Mouse (Mus musculus): ENCODE data around the gene Trim44. TPM values are rescaled to one million over a fixed set of nuclear protein-coding genes. Genes with fewer than 3 reads are reported as not detected.

Gene Trim44
- polyA plus RNA-seq, 1 experiment from 2014 or later: 16.2 TPM

DNA sequence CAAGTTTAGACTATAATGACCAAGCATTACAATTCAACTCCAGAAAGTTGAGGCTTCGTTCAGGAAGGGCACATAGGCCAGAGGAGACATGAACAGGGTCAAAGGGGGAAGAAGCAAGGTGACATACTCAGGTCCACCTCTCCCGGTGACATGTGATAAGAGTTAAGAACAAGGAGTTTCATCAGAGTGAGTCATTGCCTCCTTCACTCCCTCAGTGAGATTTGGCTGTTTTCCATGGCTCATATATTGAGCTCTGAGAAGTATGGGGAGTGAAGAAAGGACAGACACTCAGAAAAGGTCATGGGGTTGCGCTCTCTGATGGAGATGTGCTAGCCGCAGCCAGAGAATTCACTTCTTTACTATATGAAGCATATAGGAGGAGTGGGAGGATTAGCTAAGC, 3.0 kb upstream of the Trim44 start:
- Histone ChIP-seq H3K4me2 (ENCODE audit: low read depth, low read length) (no peak overlapping the region), H3K27me3 (ENCODE audit: control insufficient read depth, insufficient read depth, low read length) (no peaks in the 10 kb centered on the region), H3K9me3 (replicated peaks; ENCODE audit: control insufficient read depth, low read length) (no peaks in the 10 kb centered on the region), H3K27ac (ENCODE audit: low read length) (no peak overlapping the region), H3K4me1 (ENCODE audit: control insufficient read depth, insufficient read depth, low read length) (peaks cover 15% of the 10 kb centered on the region), H3K9ac (ENCODE audit: low read length) (no peak overlapping the region), H3K36me3 (ENCODE audit: control insufficient read depth, insufficient read depth, low read length) (no peaks in the 10 kb centered on the region), H3K4me3 (replicated peaks; ENCODE audit: low read length) (no peak overlapping the region)
- WGBS: 64% methylated on average over 4 of the region's 4 CpGs
- ATAC-seq (ENCODE audit: insufficient read depth, low FRiP score): no peak

DNA sequence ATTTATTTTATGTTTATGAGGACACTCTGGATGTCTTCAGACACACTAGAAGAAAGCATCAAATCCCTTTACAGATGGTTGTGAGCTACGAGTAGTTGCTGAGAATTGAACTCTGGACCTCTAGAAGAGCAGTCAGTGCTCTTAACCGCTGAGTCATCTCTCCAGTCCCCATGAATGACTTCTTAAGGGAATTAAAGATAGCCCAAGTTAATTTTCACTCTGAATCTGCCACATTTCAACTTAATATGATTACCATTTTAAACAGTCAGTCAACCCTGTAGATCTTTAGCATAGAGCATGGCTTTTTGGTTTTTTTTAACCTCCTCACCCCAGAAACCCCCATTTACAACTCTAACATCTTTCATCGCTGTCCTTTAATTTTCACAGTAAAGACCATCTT, 2.1 kb upstream of the Trim44 start:
- Histone ChIP-seq H3K9ac (ENCODE audit: low read length) (no peak overlapping the region), H3K36me3 (ENCODE audit: control insufficient read depth, insufficient read depth, low read length) (no peaks in the 10 kb centered on the region), H3K4me2 (ENCODE audit: low read depth, low read length) (no peak overlapping the region), H3K4me3 (replicated peaks; ENCODE audit: low read length) (no peak overlapping the region), H3K27ac (ENCODE audit: low read length) (no peak overlapping the region), H3K4me1 (ENCODE audit: control insufficient read depth, insufficient read depth, low read length) (peaks cover 15% of the 10 kb centered on the region), H3K27me3 (ENCODE audit: control insufficient read depth, insufficient read depth, low read length) (no peaks in the 10 kb centered on the region), H3K9me3 (replicated peaks; ENCODE audit: control insufficient read depth, low read length) (no peaks in the 10 kb centered on the region)
- no peak for ATAC-seq (ENCODE audit: insufficient read depth, low FRiP score)
- WGBS: 80% methylated on average over 3 of the region's 3 CpGs

DNA sequence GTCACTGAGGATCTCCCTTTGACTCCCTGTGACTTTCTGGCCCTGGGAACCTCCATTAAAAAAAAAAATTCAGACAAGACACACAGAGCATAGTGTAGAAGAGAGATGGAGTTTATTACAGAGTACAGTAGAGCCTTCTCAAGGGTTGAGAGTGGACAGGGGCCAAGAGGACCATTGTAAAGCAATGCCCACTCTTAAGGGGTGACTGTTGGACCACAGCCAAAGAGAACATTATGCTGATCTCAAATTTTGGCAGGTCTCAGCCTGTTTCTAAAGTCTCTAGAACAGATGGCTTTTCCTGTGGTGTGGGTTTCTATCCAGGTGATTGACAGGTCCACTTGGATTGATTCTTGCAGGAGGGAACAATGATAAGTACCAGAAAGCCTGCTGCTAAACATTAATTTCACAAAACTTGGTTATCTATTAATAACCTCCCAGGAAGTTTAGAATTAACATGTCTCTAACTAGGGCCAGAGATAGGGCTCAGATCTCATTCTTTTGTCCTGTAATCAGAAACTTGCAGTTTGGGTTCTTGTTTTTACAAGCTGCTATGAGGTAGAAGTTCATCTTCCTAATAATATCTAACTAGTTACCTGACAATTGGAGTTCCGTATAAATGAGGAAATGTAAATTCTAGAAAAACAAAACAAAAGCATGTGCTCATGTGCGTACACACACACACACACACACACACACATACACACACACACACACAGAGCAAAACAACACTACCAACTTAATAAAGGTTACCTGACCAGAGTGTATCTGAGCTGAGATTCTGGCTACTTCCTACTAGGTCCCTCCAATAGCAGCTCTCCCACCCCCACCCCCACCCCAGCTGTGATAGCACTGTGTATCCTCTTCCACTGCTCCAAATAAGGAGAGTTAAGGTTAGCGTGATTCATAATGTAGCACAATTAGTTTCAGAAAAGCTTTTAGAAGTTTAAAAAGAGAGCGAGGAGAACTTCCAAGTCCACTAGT, 1.0 kb downstream of the Trim44 start:
- 51% methylated on average over 4 of the region's 4 CpGs for WGBS
- peak overlapping the region; percentile 47 for H3K4me2 ChIP-seq (ENCODE audit: low read depth, low read length)
- peak overlapping the region; percentile 26 for H3K4me3 ChIP-seq (replicated peaks; ENCODE audit: low read length)
- 0 out of 2 replicates have a peak overlapping the region, but pooled peaks have one; percentile 6 for H3K27ac ChIP-seq (ENCODE audit: low read length)
- no peaks in the 10 kb centered on the region for H3K27me3 ChIP-seq (ENCODE audit: control insufficient read depth, insufficient read depth, low read length)
- H3K4me1 ChIP-seq (ENCODE audit: control insufficient read depth, insufficient read depth, low read length): peaks cover 15% of the 10 kb centered on the region
- H3K9me3 ChIP-seq (replicated peaks; ENCODE audit: control insufficient read depth, low read length): no peaks in the 10 kb centered on the region
- H3K36me3 ChIP-seq (ENCODE audit: control insufficient read depth, insufficient read depth, low read length): no peaks in the 10 kb centered on the region
- H3K9ac ChIP-seq (ENCODE audit: low read length): no peak overlapping the region; the same call in 1 of the 2 replicates
- no peak for ATAC-seq (ENCODE audit: insufficient read depth, low FRiP score)

DNA sequence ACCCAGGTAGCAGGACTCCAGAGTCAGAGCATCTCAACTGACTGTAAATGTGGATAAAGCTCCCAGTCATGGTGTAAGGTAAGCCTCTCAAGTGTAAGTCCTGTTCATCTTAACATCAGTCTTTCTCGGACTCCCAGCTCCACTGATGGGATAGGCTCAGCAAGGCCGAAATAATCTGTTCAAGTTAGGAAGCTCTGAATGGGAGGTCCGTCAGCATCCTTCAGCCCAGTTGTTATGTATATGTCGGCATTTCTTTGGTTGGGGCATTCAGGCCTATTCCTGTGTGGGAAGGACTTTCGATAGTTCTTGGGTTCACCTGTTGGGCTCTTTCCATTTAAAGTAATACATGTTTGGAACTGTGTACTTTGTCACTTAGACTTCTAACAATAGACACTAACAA, 3.6 kb downstream of the Trim44 start:
- no peak for ATAC-seq (ENCODE audit: insufficient read depth, low FRiP score)
- peaks cover 31% of the 10 kb centered on the region for H3K4me1 ChIP-seq (ENCODE audit: control insufficient read depth, insufficient read depth, low read length)
- H3K4me3 ChIP-seq (replicated peaks; ENCODE audit: low read length): no peak overlapping the region
- no peaks in the 10 kb centered on the region for H3K9me3 ChIP-seq (replicated peaks; ENCODE audit: control insufficient read depth, low read length)
- H3K27ac ChIP-seq (ENCODE audit: low read length): no peak overlapping the region
- WGBS: 87% methylated on average over 5 of the region's 5 CpGs
- H3K4me2 ChIP-seq (ENCODE audit: low read depth, low read length): no peak overlapping the region
- H3K27me3 ChIP-seq (ENCODE audit: control insufficient read depth, insufficient read depth, low read length): no peaks in the 10 kb centered on the region
- no peaks in the 10 kb centered on the region for H3K36me3 ChIP-seq (ENCODE audit: control insufficient read depth, insufficient read depth, low read length)
- no peak overlapping the region for H3K9ac ChIP-seq (ENCODE audit: low read length)

DNA sequence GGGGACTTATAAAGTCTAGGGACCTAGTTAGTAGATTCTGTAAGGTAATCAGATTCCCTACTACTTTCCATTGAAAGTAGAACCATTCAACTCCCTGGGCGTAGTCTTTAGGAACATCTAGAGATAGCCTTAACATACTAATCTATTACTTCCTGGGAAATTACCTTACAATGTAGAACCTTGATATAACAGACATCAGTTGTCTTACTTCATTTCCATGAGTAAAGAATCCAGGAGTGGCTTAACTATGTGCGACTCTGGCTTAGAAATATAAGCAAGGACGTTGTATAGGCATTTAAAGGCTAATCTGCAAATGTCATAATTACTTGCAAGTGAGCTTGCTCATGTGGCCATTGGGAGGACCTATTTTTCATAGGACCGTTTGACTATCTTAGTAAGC, 4.3 kb downstream of the Trim44 start:
- Histone ChIP-seq H3K4me3 (replicated peaks; ENCODE audit: low read length) (no peak overlapping the region), H3K4me1 (ENCODE audit: control insufficient read depth, insufficient read depth, low read length) (peaks cover 31% of the 10 kb centered on the region), H3K9me3 (replicated peaks; ENCODE audit: control insufficient read depth, low read length) (no peaks in the 10 kb centered on the region), H3K27me3 (ENCODE audit: control insufficient read depth, insufficient read depth, low read length) (no peaks in the 10 kb centered on the region), H3K9ac (ENCODE audit: low read length) (no peak overlapping the region), H3K27ac (ENCODE audit: low read length) (no peak overlapping the region), H3K36me3 (ENCODE audit: control insufficient read depth, insufficient read depth, low read length) (no peaks in the 10 kb centered on the region), H3K4me2 (ENCODE audit: low read depth, low read length) (no peak overlapping the region)
- 81% methylated on average over 4 of the region's 4 CpGs for WGBS
- no peak for ATAC-seq (ENCODE audit: insufficient read depth, low FRiP score)

DNA sequence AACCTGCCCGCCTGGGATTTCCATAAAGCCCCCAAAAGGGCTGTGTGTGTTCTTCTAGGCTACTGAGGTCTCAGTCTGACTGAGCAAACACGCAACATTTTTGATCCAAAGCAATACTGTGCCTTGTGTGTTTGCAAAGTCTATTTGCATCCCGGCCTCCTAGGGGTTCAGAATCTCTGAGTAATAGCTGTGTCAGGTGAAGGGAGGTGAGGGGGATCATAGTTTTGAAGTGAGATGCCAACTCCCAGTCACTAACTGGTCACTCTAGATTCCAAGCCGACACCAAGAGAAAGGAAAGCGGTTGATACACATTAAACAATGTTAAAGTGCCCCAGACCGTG, 6.3 kb downstream of the Trim44 start:
- H3K4me2 ChIP-seq (ENCODE audit: low read depth, low read length): peak overlapping the region; percentile 87
- H3K9me3 ChIP-seq (replicated peaks; ENCODE audit: control insufficient read depth, low read length): no peaks in the 10 kb centered on the region
- H3K4me3 ChIP-seq (replicated peaks; ENCODE audit: low read length): peak overlapping the region; percentile 68
- H3K27me3 ChIP-seq (ENCODE audit: control insufficient read depth, insufficient read depth, low read length): no peaks in the 10 kb centered on the region
- H3K36me3 ChIP-seq (ENCODE audit: control insufficient read depth, insufficient read depth, low read length): no peaks in the 10 kb centered on the region
- 9% methylated on average over 6 of the region's 6 CpGs for WGBS
- no peak for ATAC-seq (ENCODE audit: insufficient read depth, low FRiP score)
- peak overlapping the region; percentile 95 for H3K27ac ChIP-seq (ENCODE audit: low read length)
- H3K9ac ChIP-seq (ENCODE audit: low read length): peak overlapping the region; percentile 95
- peaks cover 19% of the 10 kb centered on the region for H3K4me1 ChIP-seq (ENCODE audit: control insufficient read depth, insufficient read depth, low read length)

DNA sequence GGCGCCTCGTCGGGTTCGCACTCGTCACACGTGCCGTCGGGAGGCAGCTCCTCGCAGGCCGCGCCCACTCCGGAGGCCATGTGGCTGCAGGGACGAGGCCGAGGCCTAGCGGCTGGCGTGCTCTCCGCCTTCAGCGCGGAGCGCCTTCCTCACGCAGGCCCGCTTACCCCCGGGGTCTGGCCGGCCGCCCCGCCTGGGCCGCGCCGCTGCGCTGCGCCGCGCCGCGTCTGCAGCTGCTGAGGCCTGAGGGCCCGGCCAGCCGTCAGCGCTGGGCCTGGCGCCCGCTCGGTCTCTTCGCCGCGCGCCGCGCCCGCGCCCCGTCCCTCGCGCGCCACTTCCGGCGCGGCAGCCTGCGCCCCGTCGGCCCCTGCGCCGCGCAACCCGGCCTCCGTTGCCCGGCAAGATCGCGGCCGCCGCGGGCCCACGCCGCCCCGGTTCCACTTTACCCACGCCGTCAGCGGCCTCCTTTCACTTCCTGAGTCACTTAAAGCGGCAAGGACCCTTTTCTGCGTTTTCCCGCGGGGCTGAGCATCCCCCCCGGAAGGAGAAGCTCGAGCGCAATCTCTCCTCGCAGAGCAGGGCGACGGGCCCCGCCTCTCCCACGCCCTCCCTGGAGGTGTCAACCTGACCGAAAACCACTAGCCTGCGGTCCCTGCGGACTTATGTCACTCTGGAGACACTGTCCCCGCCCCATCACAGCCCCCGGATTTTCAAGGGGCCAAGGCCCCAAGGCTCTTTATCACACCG, 6.8 kb downstream of the Trim44 start:
- peak; percentile 93 for ATAC-seq (ENCODE audit: insufficient read depth, low FRiP score)
- Histone ChIP-seq H3K27me3 (ENCODE audit: control insufficient read depth, insufficient read depth, low read length) (no peaks in the 10 kb centered on the region), H3K9me3 (replicated peaks; ENCODE audit: control insufficient read depth, low read length) (no peaks in the 10 kb centered on the region), H3K36me3 (ENCODE audit: control insufficient read depth, insufficient read depth, low read length) (no peaks in the 10 kb centered on the region), H3K4me3 (replicated peaks; ENCODE audit: low read length) (peak overlapping the region; percentile 68), H3K27ac (ENCODE audit: low read length) (peak overlapping the region; percentile 95), H3K4me2 (ENCODE audit: low read depth, low read length) (peak overlapping the region; percentile 87), H3K9ac (ENCODE audit: low read length) (peak overlapping the region; percentile 95), H3K4me1 (ENCODE audit: control insufficient read depth, insufficient read depth, low read length) (peaks cover 16% of the 10 kb centered on the region)
- under 1% methylated on average over 93 of the region's 94 CpGs for WGBS

DNA sequence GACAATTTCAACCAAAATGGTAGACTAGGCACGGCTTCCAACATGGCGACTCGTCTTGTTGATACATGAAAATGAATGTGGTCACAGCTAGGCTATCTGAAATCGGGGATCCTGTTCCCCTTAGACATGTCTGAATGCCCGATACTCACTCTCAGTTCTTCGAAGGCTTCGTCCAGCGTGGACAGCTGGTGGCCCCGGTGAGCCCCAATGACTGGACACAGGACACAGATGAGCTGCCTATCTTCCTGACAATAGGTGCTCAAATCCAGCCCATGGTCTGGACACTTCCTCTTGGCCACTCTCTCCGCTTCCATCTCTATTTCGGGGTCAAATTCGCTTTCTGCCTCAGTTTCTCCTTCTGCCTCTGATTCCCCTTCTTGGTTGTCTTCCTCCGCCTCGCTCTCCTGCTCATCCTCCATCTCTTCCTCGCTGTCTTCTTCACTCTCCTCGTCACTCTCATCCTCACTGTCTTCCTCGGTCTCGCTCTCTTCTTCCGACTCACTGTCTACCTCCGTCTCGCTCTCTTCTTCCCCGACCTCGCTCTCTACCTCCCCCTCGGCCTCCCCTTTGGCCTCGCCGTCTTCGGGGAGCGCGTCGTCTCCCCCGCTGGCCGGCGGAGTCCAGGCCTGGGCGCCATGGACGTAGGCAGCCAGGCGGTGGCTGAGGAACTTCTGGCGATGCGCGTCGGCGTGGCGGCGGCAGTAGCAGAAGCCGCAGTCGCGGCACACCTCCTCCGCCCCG, 7.6 kb downstream of the Trim44 start:
- Histone ChIP-seq H3K4me3 (replicated peaks; ENCODE audit: low read length) (peak overlapping the region; percentile 68), H3K27ac (ENCODE audit: low read length) (peak overlapping the region; percentile 95), H3K9me3 (replicated peaks; ENCODE audit: control insufficient read depth, low read length) (no peaks in the 10 kb centered on the region), H3K9ac (ENCODE audit: low read length) (peak overlapping the region; percentile 95), H3K27me3 (ENCODE audit: control insufficient read depth, insufficient read depth, low read length) (no peaks in the 10 kb centered on the region), H3K4me2 (ENCODE audit: low read depth, low read length) (peak overlapping the region; percentile 87), H3K4me1 (ENCODE audit: control insufficient read depth, insufficient read depth, low read length) (peaks cover 16% of the 10 kb centered on the region), H3K36me3 (ENCODE audit: control insufficient read depth, insufficient read depth, low read length) (no peaks in the 10 kb centered on the region)
- WGBS: 35% methylated on average over 48 of the region's 48 CpGs
- peak; percentile 2; the same call in 1 of the 2 replicates for ATAC-seq (ENCODE audit: insufficient read depth, low FRiP score)
